Mouse (Mus musculus) thymus, postnatal 36 days (tissue): ENCODE results near the gene Neurl4.
"Not testable (repeated sequence)": the region's sequence is repeated elsewhere in the genome, so short reads cannot be mapped to it uniquely, and the experiment has no call there.

Source experiments
- DNase-seq, 2 experiments: peaks; one replicate each; pipeline ENCODE4 v3.0.0; 2022; ENCODE audit warnings: mixed read lengths in 2 of 2

The Neurl4 gene

GRCm38 (mm10) chr11:69934681-69935080 lies 33.8 kb downstream of the Neurl4 start:
- no peak for DNase-seq

- peak; percentile 91 to 93 for DNase-seq
Observed at GRCm38 (mm10) chr11:69935137-69935879, 34.4 kb downstream of the Neurl4 start, which contains the start of gene Ybx2. TSS of gene Ybx2 (plus strand) at chr11:69935796.

- DNase-seq = no peak
Observed at GRCm38 (mm10) chr11:69936156-69936555, 35.3 kb downstream of the Neurl4 start.

DNA sequence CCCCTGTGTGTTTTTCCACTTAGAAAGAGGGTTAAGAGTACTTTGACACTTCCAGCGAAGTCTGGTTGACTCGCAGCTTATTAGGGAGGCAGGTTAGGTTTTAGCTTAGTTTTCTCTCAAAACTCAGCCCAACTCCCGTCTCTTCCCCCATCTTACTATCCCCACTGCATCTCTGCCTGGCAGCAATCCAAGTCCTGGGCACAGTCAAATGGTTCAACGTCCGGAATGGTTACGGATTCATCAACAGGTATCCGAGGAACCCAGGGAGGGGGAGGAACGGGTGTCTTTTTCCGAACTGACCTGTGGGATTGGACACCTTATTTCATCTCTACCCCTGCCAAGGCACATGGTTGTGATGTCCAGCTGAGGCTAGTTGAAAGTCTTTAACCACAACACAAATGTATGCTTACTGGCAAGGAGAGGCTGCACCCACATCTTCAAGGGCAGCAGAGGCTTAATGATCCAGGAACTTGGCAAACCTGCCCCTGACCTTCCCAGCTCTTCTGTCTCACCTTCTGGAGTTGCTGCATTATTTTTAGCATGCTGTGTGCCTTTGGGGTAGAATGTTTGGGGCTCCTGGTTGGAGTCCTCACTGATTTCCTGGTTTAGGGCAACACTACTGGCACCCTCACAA lies 36.0 kb downstream of the Neurl4 start:
- no peak for DNase-seq

- DNase-seq = no peak
Observed at GRCm38 (mm10) chr11:69937385-69937784, 36.5 kb downstream of the Neurl4 start.

DNA sequence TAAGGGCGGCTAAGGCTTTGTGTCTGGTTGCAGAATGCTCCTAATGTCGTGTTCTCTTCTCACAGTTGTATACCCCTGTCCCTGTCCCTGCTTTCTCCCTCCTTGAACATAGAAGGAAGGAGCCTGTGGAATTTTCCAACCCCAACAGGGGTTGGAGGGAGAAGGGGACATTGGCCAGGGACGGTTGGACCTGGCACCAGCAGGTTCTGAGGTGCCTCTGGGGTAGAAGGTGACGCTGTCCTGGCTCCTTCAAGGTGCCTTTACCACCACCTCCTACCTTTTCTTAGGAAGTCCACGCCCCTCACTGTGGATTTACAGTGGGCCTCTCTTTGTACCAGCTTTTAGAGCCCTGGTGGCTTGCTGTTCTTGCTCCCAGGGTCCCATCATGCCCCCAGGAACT lies 37.0 kb downstream of the Neurl4 start:
- no peak for DNase-seq

GRCm38 (mm10) chr11:69938401-69938979 lies 37.6 kb downstream of the Neurl4 start:
- no peak for DNase-seq

GRCm38 (mm10) chr11:69939181-69939580 lies 38.3 kb downstream of the Neurl4 start:
- no peak for DNase-seq

DNA sequence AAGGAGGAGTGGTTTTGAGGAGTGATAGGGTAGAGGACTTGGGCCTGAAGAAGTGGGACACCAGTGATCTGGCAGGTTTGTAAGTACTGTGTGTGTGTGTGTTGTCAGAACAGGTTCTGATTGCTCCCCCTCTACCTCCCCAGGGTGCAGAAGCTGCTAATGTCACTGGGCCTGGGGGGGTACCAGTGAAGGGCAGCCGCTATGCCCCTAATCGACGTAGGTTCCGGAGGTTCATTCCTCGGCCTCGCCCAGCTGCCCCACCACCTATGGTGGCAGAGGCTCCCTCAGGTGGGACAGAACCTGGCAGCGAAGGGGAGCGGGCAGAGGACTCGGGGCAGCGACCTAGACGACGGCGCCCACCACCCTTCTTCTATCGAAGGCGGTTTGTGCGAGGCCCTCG lies 38.9 kb downstream of the Neurl4 start:
- no peak for DNase-seq

DNA sequence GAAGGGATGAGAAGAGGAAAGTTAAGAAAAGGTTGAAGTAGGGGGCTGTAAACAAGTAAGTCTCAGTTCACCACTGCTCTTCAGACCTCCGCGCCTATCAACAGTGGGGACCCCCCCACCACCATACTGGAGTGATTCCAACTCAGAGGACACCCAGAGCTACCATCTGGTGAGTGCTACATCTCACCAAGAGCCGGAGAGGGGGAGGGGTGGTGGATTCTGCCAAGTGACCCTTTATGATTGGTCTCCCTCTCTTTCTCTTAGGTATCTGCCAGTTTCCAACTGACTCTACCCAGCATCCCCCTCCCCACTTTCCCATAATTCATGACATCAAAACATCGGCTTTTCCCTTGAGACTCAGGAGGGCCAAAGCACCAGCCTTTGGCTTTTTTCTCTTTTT lies 40.1 kb downstream of the Neurl4 start:
- DNase-seq = no peak

DNA sequence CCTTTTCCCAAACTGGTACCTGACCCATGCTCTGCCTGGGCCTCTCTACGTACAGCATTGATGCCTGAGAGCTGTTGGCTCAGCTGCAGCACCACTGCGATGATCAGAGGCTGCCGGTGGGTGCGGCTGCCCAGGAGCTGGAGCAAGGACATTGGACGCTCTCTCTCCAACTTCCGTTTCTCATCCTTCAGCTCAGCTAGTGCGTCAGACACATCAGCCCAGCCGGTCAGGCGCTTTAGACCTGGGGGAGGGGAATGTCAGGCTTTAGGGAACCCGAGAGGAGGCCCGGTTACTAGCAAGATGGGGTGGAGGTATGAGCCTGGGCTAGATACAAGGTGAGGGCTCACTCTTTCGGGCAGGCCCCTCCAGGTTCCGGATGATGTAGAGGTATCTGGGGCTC lies 44.3 kb downstream of the Neurl4 start:
- no peak for DNase-seq

DNA sequence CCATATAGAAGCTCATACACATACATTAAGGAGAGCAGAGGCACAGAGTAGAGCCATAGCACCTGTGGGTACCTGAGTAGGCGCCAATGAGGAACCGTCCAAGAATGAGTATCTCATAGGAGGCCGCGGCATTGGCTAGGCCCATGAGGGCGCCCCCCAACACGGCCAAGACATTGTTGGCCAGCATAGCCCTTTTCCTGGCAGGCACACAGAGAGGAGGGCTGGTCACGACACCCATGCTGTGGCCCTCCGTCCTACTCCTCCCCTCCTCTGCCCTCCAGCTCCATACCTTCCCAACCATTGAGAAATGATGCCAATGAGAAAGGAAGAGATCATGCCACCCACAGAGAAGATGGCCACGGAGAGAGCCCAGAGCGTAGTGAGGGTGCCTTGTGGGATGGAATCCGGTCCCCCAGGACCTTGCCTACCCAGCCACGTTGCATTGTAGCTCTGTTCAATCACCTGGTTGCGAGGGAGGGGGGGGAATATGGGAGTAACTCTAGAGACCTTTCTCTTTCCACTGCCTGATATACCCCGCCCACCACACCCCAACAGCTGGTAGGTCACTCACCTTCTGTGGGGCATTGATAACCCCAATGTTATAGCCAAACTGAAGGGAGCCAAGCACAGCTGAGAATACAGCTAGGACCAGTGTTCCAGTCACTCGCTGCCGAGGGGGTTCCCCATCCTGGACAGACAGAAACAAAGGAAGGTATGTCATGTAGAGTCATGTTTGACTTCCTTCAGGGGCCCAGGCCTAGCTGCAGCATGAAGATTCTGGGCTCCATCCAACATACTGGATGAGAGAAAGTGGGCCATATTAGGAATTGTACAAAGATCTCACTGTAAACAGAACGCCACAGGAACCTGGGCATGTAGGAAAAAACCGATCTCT lies 45.4 kb downstream of the Neurl4 start:
- DNase-seq = no peak

DNA sequence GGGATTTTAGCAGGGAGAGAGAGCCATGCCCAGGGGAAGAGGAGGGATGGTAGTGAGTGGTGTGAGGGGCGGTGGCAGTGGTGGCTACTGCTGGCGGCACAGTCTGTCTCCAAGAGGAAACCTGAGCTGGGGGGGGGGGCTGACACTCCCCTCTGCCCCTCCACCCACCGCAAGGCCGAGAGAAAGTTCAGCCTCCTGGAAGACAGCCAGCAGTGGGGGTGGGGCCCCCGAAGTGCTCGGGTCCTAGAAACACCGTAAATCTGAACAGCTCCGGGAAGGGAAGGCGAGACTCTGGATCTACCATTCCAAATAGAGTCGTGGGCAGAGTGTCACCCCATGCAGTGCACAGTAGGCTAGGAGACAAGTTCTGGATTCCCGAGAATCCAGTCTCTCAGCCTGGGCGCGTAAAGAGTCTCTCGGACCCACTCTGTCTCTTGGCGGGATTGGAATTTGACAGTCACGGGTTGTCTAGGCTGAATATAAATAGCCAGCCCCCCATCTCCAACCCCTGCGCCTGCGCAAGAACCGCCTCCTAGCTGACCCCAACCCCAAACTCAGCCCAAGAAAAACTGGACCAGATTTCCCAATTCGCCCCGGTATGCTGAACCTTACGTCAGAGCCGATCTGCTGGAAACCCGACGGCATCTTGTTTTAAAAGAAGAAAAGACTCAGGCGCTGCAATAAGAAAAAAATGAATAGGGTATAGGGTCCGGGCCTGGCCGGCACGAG lies 46.6 kb downstream of the Neurl4 start:
- no peak for DNase-seq

- DNase-seq = peak; percentile 92 to 95
Observed at GRCm38 (mm10) chr11:69948066-69948762, 47.3 kb downstream of the Neurl4 start, which contains the start of gene Slc2a4. TSS of gene Slc2a4 (minus strand) at chr11:69948188.

DNA sequence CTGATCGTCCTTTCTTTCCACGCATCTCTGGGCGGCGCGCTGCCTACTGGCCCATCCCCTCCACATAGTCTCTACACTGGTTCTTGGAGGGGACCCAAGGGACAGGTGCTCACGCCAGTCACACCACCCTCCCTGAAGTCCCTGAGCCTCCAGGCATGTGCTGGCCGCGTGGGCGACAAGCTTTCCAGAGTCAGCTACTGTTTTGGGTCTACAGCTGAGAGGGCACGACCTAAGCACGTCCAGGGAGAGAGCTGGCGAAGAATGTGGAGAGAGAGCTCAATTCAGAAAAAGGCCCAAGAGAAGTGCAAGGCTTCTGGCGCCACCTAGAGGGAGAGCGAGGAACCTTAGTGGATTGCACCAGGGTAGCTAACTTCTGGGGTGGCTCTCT lies 47.9 kb downstream of the Neurl4 start:
- peak; percentile 80 to 84 for DNase-seq

DNA sequence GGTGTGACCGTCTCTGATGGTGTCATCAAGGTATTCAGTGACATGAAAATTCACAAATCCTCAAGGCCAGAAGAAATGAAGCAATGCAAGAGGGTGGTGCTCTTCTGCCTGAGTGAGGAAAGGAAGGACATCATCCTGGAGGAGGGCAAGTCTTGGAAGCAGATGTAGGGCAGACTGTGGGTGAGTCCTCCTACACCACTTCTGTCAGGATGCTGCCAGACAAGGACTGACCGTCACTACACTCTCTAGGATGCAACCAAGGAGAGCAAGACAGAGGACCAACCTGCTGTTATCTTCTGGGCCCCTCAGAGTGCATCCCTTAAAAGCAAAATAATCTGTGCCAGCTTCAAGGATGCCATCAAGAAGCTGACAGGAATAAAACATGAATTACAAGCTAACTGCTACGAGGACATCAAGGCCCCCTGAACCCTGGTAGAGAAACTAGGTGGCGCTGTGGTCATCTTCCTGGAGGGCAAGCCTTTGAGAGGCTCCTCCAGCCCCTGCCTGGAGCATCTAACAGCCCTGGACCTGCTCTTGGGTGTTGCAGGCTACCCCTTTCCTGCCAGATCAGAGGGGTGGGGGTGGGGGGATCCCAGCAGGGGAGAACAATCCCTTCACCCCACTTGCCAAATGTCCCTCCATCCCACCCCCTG lies 50.1 kb downstream of the Neurl4 start:
- DNase-seq = peak in 1 of 2 experiments; percentile 42

DNA sequence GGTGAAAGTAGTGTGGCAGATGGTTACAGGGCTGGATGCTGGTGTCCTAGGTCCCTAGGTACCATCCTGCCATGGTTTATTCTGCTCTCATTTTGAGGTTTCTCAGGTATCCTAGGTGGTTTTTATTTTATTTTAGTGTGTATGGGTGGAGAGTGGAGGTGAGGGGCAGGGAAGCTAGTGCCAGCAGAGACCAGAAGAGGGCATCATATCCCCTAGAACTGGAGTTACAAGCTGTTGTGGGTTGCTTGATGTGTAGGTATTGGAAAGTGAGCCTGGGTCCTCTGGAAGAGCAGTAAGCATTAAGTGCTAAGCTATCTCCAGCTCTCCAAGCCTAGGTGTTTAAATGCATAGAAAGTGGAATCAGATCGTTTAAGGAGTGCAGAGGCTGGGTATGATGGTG lies 51.4 kb downstream of the Neurl4 start:
- DNase-seq = no peak

- DNase-seq = no peak
Observed at GRCm38 (mm10) chr11:69953267-69953915, 52.5 kb downstream of the Neurl4 start.

DNA sequence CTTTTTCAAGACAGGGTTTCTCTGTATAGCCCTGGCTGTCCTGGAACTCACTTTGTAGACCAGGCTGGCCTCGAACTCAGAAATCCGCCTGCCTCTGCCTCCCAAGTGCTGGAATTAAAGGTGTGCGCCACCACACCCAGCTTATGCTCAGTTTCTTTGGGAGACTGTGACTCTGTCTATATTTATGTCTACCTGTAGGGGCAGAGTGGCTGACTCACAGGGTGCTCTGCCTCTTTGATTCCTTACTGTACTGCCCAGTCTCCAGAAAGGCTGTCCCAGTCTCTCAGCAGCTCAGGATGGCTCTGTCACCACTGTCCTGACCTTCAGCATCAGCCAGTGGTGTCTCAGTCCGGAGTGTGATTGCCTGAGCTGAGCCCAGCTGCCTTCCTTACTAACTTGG lies 54.7 kb downstream of the Neurl4 start:
- not testable (repeated sequence) for DNase-seq

GRCm38 (mm10) chr11:69956218-69956617 lies 55.3 kb downstream of the Neurl4 start:
- peak in 1 of 2 experiments; percentile 21 for DNase-seq

DNA sequence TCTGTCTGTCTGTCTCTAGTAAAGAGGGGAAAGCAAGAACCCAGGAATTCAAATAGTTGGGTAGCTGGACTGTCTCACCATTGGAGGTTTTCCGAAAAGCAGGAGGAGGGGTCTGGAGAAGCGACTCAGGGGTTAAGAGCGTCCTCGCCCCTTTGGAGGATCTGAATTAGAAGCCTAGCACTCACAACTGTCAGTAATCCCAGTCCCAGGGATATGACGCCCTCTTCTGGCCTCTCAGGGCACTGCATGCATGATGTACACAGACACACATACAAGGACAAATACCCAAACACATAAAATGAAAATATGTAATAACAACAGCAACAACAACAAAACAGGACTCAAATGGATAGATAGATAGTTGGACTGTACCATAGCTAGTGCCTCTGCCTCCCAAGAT lies 59.7 kb downstream of the Neurl4 start:
- no peak for DNase-seq
